Mouse (Mus musculus) ES-E14 (cell line): ENCODE results near the gene Rnf185.

ENCODE experiments used
- CHD2 ChIP-seq: IDR thresholded peaks from 2 replicates; pipeline ENCODE4 v1.6.1; 2014; ENCODE audit warnings: mild to moderate bottlenecking, low read depth, low read length, inconsistent platforms
- HCFC1 ChIP-seq: IDR thresholded peaks from 2 replicates; pipeline ENCODE4 v1.6.1; 2012; ENCODE audit warnings: low read length, inconsistent platforms, borderline replicate concordance; ENCODE audit not compliant: insufficient read depth
- ZNF384 ChIP-seq: IDR thresholded peaks from 2 replicates; pipeline ENCODE4 v1.6.1; 2012; ENCODE audit warnings: low read depth, low read length, inconsistent platforms

- TF ChIP-seq ZNF384 (no peak), CHD2 (no peak), HCFC1 (no peak)
These were observed 23.5 kb downstream of the Rnf185 start for GRCm38 (mm10) chr11:3428632-3429031.
